Mouse (Mus musculus): ENCODE data around the gene Sort1.

DNA sequence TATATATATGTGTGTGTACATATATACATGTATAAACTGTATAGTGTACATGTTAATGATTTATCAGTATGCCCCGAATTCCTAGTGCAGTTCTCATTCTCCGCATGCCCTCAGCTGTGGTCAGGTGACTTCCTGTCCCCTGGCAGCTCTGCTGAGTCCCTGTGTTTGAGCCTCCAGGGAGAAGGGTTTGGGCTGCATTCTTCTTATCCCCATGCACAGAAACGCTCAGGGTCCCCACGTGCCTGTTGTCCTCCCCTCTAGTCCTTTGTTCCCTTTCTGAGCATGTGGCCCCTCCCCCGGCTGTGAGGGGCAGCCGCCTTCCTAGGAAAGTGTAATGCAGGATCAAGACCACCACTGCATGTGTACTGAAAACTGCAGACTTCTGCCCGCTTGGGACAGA is 77.0 kb downstream of the Sort1 start:
- TF ChIP-seq POLR2A (IDR thresholded peaks at IDR 0.05; ENCODE audit: insufficient read length, low read depth) (no peak), MAX (IDR thresholded peaks at IDR 0.05; ENCODE audit: low read depth) (no peak), TCF12 (IDR thresholded peaks at IDR 0.05; ENCODE audit: insufficient read depth, poor library complexity, severe bottlenecking) (no peak), MYOD1 (IDR thresholded peaks at IDR 0.05; ENCODE audit: control insufficient read depth in 1 of 3, insufficient read length in 2 of 3, low read depth in 2 of 3) (no peak), REST (IDR thresholded peaks at IDR 0.05; ENCODE audit: insufficient read depth, insufficient read length) (no peak), E2F4 (IDR thresholded peaks at IDR 0.05; ENCODE audit: insufficient read depth) (no peak), USF1 (IDR thresholded peaks at IDR 0.05; ENCODE audit: low read depth) (no peak), POLR2AphosphoS2 (IDR thresholded peaks at IDR 0.05; ENCODE audit: insufficient read length, low read depth) (no peak), MYOG (IDR thresholded peaks at IDR 0.05; ENCODE audit: control insufficient read depth in 1 of 3, insufficient read depth in 1 of 3, insufficient read length in 2 of 3, low read depth in 2 of 3) (no peak), TCF3 (IDR thresholded peaks at IDR 0.05; ENCODE audit: insufficient read length, low read depth) (no peak), SRF (IDR thresholded peaks at IDR 0.05; ENCODE audit: control insufficient read depth, insufficient read length, low read depth) (no peak), CEBPB (IDR thresholded peaks at IDR 0.05; ENCODE audit: insufficient read depth, poor library complexity, severe bottlenecking) (no peak)

Measured in myocyte (in vitro differentiated cells).